Mouse (Mus musculus) neural tube, embryonic 15.5 days (tissue): Measurements from ENCODE around the gene Kdelr3. TPM values are rescaled to one million over a fixed set of nuclear protein-coding genes. Genes with fewer than 3 reads are reported as not detected.

ENCODE experiments used
- microRNA-seq: library from miRNA; unstranded; fragments of <30 nt; microRNA quantifications from one replicate; pipeline ENCODE4, GENCODE M21; 2017
- polyA plus RNA-seq: library from polyadenylated mRNA; unstranded; fragments of >200 nt; fragmentation: Nextera tagmentation; extraction: Ambion mirVana; gene quantifications from 2 replicates; pipeline ENCODE4 v1.2.1, GENCODE M21; 2015

Gene Kdelr3
- polyA plus RNA-seq, 1 experiment from 2014 or later: 18.5 TPM

Small RNA genes within 50 kb of the gene (microRNA-seq; reads per million reads assigned to microRNA genes)
- not detected for gene Gm44302

Other genes starting within 250 kb of the Kdelr3 start
- 2.0 and 4.0 TPM in 2 replicates for gene Baiap2l2, start 230.9 kb upstream of the Kdelr3 start, polyA plus RNA-seq
- gene Pla2g6, start 188.0 kb upstream of the Kdelr3 start, polyA plus RNA-seq: 26.1 and 27.9 TPM in 2 replicates
- gene Maff, start 169.8 kb upstream of the Kdelr3 start, polyA plus RNA-seq: 0.81 and 1.7 TPM in 2 replicates
- 43.1 and 46.3 TPM in 2 replicates for gene Tmem184b, start 112.8 kb upstream of the Kdelr3 start, polyA plus RNA-seq
- gene Csnk1e, start 60.8 kb upstream of the Kdelr3 start, polyA plus RNA-seq: 178 and 216 TPM in 2 replicates
- not detected in 2 replicates for gene Kcnj4, start 11.2 kb upstream of the Kdelr3 start, polyA plus RNA-seq
- gene Ddx17, start 30.3 kb downstream of the Kdelr3 start, polyA plus RNA-seq: 47.9 and 49.6 TPM in 2 replicates
- gene Dmc1, start 88.7 kb downstream of the Kdelr3 start, polyA plus RNA-seq: 1.0 and 1.8 TPM in 2 replicates
- gene Fam227a, start 142.5 kb downstream of the Kdelr3 start, polyA plus RNA-seq: 3.0 and 3.7 TPM in 2 replicates
- gene Cby1, start 142.8 kb downstream of the Kdelr3 start, polyA plus RNA-seq: 85.0 and 94.6 TPM in 2 replicates
- gene Tomm22, start 154.4 kb downstream of the Kdelr3 start, polyA plus RNA-seq: 231 and 246 TPM in 2 replicates
- gene Josd1, start 171.5 kb downstream of the Kdelr3 start, polyA plus RNA-seq: 20.6 and 21.8 TPM in 2 replicates
- 43.2 and 44.0 TPM in 2 replicates for gene Gtpbp1, start 174.4 kb downstream of the Kdelr3 start, polyA plus RNA-seq
- gene Sun2, start 226.1 kb downstream of the Kdelr3 start, polyA plus RNA-seq: 5.5 and 6.2 TPM in 2 replicates